Mouse (Mus musculus) liver, adult 2 months (tissue): ENCODE measurements around the gene Wdr86.

Experiments used
- CTCF ChIP-seq: fragments of 200-500 bp; IDR thresholded peaks from 2 replicates; pipeline ENCODE4 v1.5.1; 2011; ENCODE audit warnings: low read depth, low read length, control low read depth
- POLR2A ChIP-seq: fragments of 200-500 bp; IDR thresholded peaks from 2 replicates; pipeline ENCODE4 v1.6.1; 2011; ENCODE audit warnings: low read length, control low read depth; ENCODE audit not compliant: insufficient read depth; ENCODE audit errors: extremely low read depth

GRCm38 (mm10) chr5:24709962-24710361 lies 20.6 kb downstream of the Wdr86 start:
- TF ChIP-seq POLR2A, result no peak
- TF ChIP-seq CTCF, result no peak
